Mouse (Mus musculus): ENCODE data around the gene Abcc3. TPM values are rescaled to one million over a fixed set of nuclear protein-coding genes. Genes with fewer than 3 reads are reported as not detected.
A peak's percentile ranks its signal among the peaks of the same experiment; 100 is the strongest.
"Not testable (repeated sequence)": the region's sequence is repeated elsewhere in the genome, so short reads cannot be mapped to it uniquely, and the experiment has no call there.

Gene Abcc3
- polyA plus RNA-seq, 1 experiment from 2014 or later = 0.49 TPM

DNA sequence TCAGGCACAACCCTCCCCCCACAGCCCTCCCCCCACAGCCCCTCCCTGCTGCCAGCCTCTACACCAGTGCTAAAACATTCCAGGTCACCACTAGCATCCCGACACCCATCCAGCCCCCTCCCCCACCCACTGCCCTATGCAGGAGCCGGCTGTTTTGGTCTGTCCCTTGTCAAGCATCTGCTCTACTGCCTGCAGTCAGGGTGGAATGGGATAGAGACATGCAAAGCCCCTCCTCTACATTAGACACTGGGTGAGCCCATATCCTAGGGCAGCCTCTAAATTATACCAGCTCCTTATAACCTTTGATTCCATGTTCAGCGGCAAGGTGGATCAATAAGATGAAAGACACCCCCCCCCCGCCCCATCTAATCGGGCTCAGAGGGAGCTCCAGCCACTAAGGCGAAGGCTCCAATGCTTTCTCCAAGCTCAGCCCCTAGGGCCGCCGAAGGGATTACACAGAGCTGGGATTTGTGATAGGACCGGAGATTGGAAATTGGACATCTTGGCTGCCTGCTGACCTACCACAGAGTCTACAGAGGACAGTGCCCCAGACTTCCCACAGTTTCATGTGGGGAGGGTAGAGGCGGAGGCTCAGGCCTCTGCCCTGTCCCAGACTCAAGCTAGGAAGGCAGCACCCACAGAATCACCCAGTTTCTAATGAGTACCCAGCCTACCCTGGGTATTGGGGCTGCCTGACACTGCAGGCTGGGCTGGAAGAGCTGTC, 26.4 kb upstream of the Abcc3 start:
- WGBS = 64% methylated on average over 10 of the region's 10 CpGs
- no peak for ATAC-seq (ENCODE audit: low FRiP score)

DNA sequence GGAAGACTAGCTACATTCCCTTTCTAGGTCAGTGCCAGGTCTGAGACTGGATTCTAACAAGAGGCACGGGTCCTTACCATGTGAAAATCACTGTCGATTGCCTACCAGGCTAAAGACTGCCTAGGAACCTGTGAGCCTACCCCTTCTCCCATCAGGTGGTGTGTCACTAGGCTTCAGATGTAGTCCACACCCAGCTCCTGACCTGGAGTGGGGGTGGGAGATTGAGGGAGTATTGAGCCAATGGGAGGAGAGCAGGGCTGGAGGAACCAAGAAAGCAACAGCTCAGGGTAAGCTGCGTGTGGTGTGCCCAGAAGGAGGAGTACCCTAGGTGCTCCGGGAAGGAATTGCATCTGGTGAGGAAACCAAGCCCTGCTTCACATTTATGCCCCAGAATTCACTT, 21.2 kb upstream of the Abcc3 start:
- H3K9ac ChIP-seq = peak overlapping the region; percentile 9; the same call in 1 of the 2 replicates
- peak overlapping the region; percentile 27; the same call in 1 of the 2 replicates for H3K4me2 ChIP-seq
- H3K4me3 ChIP-seq (replicated peaks) = no peak overlapping the region
- no peaks in the 10 kb centered on the region for H3K9me3 ChIP-seq
- peak; percentile 7; the same call in 1 of the 2 replicates for ATAC-seq (ENCODE audit: low FRiP score)
- peak overlapping the region; percentile 82 for H3K27ac ChIP-seq
- peaks cover 51% of the 10 kb centered on the region for H3K4me1 ChIP-seq
- peaks cover 12% of the 10 kb centered on the region; the same call in 1 of the 2 replicates for H3K36me3 ChIP-seq (replicated peaks)
- H3K27me3 ChIP-seq = peaks cover 12% of the 10 kb centered on the region; the same call in 1 of the 2 replicates
- WGBS = 73% methylated on average over 4 of the region's 4 CpGs

More for the DNA sequence above, 26.4 kb upstream of the Abcc3 start:
- Histone ChIP-seq H3K4me2 (no peak overlapping the region), H3K27me3 (peaks cover 10% of the 10 kb centered on the region; the same call in 1 of the 2 replicates), H3K36me3 (replicated peaks) (peaks cover 12% of the 10 kb centered on the region), H3K4me3 (replicated peaks) (no peak overlapping the region), H3K9me3 (no peaks in the 10 kb centered on the region), H3K4me1 (peaks cover 50% of the 10 kb centered on the region), H3K27ac (no peak overlapping the region), H3K9ac (no peak overlapping the region)

DNA sequence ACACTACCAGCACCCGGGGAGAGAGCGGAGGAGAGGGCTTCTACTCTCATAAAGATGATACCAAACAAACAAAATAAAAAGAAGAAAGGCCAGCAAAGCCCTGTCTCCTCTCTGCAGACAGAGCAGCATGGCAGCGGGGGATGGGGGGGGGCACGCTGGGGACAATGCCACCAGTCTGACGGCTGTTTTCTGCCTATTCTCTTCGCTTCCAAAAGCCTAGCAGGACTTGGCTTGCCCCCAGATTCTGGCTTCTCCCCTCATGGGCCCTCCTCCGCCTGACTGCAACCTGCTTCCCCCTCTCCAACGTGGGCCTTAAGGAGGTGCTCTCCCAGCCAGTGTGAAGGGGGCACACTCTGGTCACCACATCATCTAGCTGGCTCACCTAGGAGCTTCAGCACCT, 20.7 kb upstream of the Abcc3 start:
- Histone ChIP-seq H3K4me2 (peak overlapping the region; percentile 27), H3K9me3 (no peaks in the 10 kb centered on the region), H3K4me1 (peaks cover 55% of the 10 kb centered on the region), H3K27ac (peak overlapping the region; percentile 82), H3K9ac (peak overlapping the region; percentile 9; the same call in 1 of the 2 replicates), H3K4me3 (replicated peaks) (no peak overlapping the region), H3K36me3 (replicated peaks) (peaks cover 10% of the 10 kb centered on the region; the same call in 1 of the 2 replicates), H3K27me3 (peaks cover 12% of the 10 kb centered on the region; the same call in 1 of the 2 replicates)
- WGBS = 25% methylated on average over 8 of the region's 8 CpGs
- peak; percentile 36 for ATAC-seq (ENCODE audit: low FRiP score)

DNA sequence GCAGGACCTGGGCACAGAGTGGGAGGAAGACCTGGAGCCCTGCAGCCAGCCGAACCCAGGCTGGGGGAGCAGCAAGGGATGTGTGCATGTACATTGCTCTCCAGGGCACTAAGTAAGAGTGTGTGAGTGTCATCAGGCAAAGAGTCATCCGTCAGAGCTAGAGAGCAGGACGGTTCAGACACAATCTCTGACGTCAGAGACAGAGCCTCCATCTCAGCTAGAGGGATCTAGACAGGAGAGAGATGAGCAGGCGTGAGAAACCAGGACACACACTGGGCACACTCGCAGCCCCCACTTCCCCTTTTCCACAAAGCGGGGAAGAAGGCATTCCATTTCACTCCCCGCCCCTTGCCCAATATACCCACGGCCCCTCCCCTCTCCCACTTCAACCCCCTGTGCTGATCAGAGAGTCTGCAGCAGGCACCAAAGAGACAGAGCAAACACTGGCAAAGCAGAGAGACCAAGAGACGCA, 20.2 kb upstream of the Abcc3 start:
- no peak overlapping the region for H3K4me3 ChIP-seq (replicated peaks)
- H3K27ac ChIP-seq = peak overlapping the region; percentile 82
- no peaks in the 10 kb centered on the region for H3K9me3 ChIP-seq
- peaks cover 12% of the 10 kb centered on the region; the same call in 1 of the 2 replicates for H3K27me3 ChIP-seq
- H3K9ac ChIP-seq = peak overlapping the region; percentile 9; the same call in 1 of the 2 replicates
- WGBS = 32% methylated on average over 10 of the region's 10 CpGs
- peak; percentile 44 for ATAC-seq (ENCODE audit: low FRiP score)
- peak overlapping the region; percentile 27 for H3K4me2 ChIP-seq
- H3K36me3 ChIP-seq (replicated peaks) = peaks cover 9% of the 10 kb centered on the region; the same call in 1 of the 2 replicates
- peaks cover 56% of the 10 kb centered on the region for H3K4me1 ChIP-seq

- WGBS = 66% methylated on average over 2 of the region's 2 CpGs
- Histone ChIP-seq H3K4me1 (peaks cover 61% of the 10 kb centered on the region), H3K36me3 (replicated peaks) (peaks cover 9% of the 10 kb centered on the region; the same call in 1 of the 2 replicates), H3K9ac (no peak overlapping the region), H3K9me3 (no peaks in the 10 kb centered on the region), H3K27me3 (peaks cover 12% of the 10 kb centered on the region; the same call in 1 of the 2 replicates), H3K27ac (peak overlapping the region; percentile 82), H3K4me2 (no peak overlapping the region), H3K4me3 (replicated peaks) (no peak overlapping the region)
- ATAC-seq (ENCODE audit: low FRiP score) = no peak
Observed at GRCm38 (mm10) chr11:94412562-94412961, 19.8 kb upstream of the Abcc3 start.

- peak overlapping the region; percentile 13; the same call in 1 of the 2 replicates for H3K4me2 ChIP-seq
- H3K9me3 ChIP-seq = no peaks in the 10 kb centered on the region
- H3K4me1 ChIP-seq = peaks cover 56% of the 10 kb centered on the region
- peak; percentile 76 for ATAC-seq (ENCODE audit: low FRiP score)
- H3K9ac ChIP-seq = 0 out of 2 replicates have a peak overlapping the region, but pooled peaks have one; percentile 21
- 32% methylated on average over 11 of the region's 11 CpGs for WGBS
- peak overlapping the region; percentile 93 for H3K27ac ChIP-seq
- H3K36me3 ChIP-seq (replicated peaks) = no peaks in the 10 kb centered on the region; the same call in 1 of the 2 replicates
- H3K4me3 ChIP-seq (replicated peaks) = no peak overlapping the region
- H3K27me3 ChIP-seq = peaks cover 21% of the 10 kb centered on the region; the same call in 1 of the 2 replicates
Observed at GRCm38 (mm10) chr11:94407803-94408321, 15.1 kb upstream of the Abcc3 start.

- no peak for ATAC-seq (ENCODE audit: low FRiP score)
- 64% methylated on average over 6 of the region's 6 CpGs for WGBS
- no peak overlapping the region for H3K9ac ChIP-seq
- H3K36me3 ChIP-seq (replicated peaks) = no peaks in the 10 kb centered on the region
- no peaks in the 10 kb centered on the region for H3K9me3 ChIP-seq
- no peak overlapping the region for H3K4me2 ChIP-seq
- no peak overlapping the region for H3K27ac ChIP-seq
- H3K4me3 ChIP-seq (replicated peaks) = no peak overlapping the region
- H3K4me1 ChIP-seq = peaks cover 48% of the 10 kb centered on the region
- H3K27me3 ChIP-seq = peaks cover 15% of the 10 kb centered on the region; the same call in 1 of the 2 replicates
Observed at GRCm38 (mm10) chr11:94405348-94405747, 12.6 kb upstream of the Abcc3 start.

GRCm38 (mm10) chr11:94404641-94405260, 12.0 kb upstream of the Abcc3 start:
- Histone ChIP-seq H3K36me3 (replicated peaks) (no peaks in the 10 kb centered on the region), H3K9ac (no peak overlapping the region), H3K4me1 (peaks cover 44% of the 10 kb centered on the region), H3K9me3 (no peaks in the 10 kb centered on the region), H3K27me3 (peaks cover 15% of the 10 kb centered on the region; the same call in 1 of the 2 replicates), H3K4me2 (no peak overlapping the region), H3K4me3 (replicated peaks) (no peak overlapping the region), H3K27ac (no peak overlapping the region)
- no peak; the same call in 1 of the 2 replicates for ATAC-seq (ENCODE audit: low FRiP score)
- WGBS = 22% methylated on average over 11 of the region's 11 CpGs

- ATAC-seq (ENCODE audit: low FRiP score) = no peak
- Histone ChIP-seq H3K27me3 (peaks cover 15% of the 10 kb centered on the region; the same call in 1 of the 2 replicates), H3K9me3 (no peaks in the 10 kb centered on the region), H3K9ac (0 out of 2 replicates have a peak overlapping the region, but pooled peaks have one; percentile 29), H3K27ac (no peak overlapping the region), H3K4me3 (replicated peaks) (no peak overlapping the region), H3K36me3 (replicated peaks) (no peaks in the 10 kb centered on the region), H3K4me2 (no peak overlapping the region), H3K4me1 (peaks cover 38% of the 10 kb centered on the region)
- WGBS = 66% methylated on average over 5 of the region's 5 CpGs
Observed at GRCm38 (mm10) chr11:94404178-94404577, 11.4 kb upstream of the Abcc3 start.

DNA sequence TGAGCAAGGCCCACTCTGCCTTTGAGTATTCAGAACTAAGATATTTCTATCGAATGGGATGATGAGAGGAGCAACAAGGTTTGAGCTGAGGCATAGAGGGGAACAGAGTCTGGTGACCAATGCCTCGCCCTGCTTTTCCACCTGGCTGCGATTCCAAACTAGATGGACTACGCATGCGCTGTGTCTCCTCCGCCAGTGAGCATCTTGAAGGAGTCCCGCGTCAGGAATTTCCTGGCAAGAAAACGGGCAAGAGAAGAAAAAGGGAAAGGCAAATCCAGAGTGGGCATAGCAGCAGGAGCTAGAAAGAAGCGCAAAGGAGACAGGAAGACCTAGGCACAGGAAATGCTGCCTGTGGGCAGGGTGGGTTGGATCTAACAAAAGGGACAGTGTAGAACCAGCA, 11.0 kb upstream of the Abcc3 start:
- H3K9ac ChIP-seq = 0 out of 2 replicates have a peak overlapping the region, but pooled peaks have one; percentile 29
- ATAC-seq (ENCODE audit: low FRiP score) = no peak
- no peak overlapping the region for H3K4me3 ChIP-seq (replicated peaks)
- H3K27ac ChIP-seq = no peak overlapping the region
- no peaks in the 10 kb centered on the region for H3K9me3 ChIP-seq
- peaks cover 34% of the 10 kb centered on the region for H3K4me1 ChIP-seq
- 80% methylated on average over 10 of the region's 10 CpGs for WGBS
- H3K27me3 ChIP-seq = peaks cover 15% of the 10 kb centered on the region; the same call in 1 of the 2 replicates
- H3K4me2 ChIP-seq = no peak overlapping the region
- no peaks in the 10 kb centered on the region for H3K36me3 ChIP-seq (replicated peaks)

- Histone ChIP-seq H3K4me3 (replicated peaks) (no peak overlapping the region), H3K4me1 (peaks cover 28% of the 10 kb centered on the region), H3K4me2 (no peak overlapping the region), H3K27me3 (peaks cover 15% of the 10 kb centered on the region; the same call in 1 of the 2 replicates), H3K9ac (no peak overlapping the region), H3K9me3 (no peaks in the 10 kb centered on the region), H3K36me3 (replicated peaks) (no peaks in the 10 kb centered on the region), H3K27ac (no peak overlapping the region)
- no peak for ATAC-seq (ENCODE audit: low FRiP score)
- WGBS = 78% methylated on average over 5 of the region's 5 CpGs
Observed at GRCm38 (mm10) chr11:94402731-94403130, 9.9 kb upstream of the Abcc3 start.

DNA sequence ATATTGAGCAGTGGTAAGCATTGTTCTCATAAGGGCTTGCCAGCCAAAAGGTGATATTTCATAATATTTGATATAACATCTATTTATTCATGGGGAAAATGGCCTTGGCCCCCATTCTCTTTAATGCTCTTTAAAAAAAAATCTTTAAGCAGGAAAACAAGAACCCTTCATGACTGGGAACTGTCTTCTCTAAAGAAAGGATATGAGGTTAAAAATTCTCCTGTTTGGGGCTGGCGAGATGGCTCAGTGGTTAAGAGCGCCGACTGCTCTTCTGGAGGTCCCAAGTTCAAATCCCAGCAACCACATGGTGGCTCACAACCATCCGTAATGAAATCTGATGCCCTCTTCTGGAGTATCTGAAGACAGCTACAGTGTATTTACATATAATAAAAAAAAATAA, 9.2 kb upstream of the Abcc3 start:
- WGBS = 90% methylated on average over 4 of the region's 4 CpGs
- H3K4me1 ChIP-seq = peaks cover 21% of the 10 kb centered on the region
- not testable (repeated sequence) for H3K4me2 ChIP-seq; H3K9me3 ChIP-seq; H3K4me3 ChIP-seq (replicated peaks); H3K36me3 ChIP-seq (replicated peaks); H3K27ac ChIP-seq; ATAC-seq (ENCODE audit: low FRiP score); H3K9ac ChIP-seq
- H3K27me3 ChIP-seq = peaks cover 15% of the 10 kb centered on the region; the same call in 1 of the 2 replicates
